Mouse (Mus musculus): ENCODE results near the gene Trmt11. TPM values are rescaled to one million over a fixed set of nuclear protein-coding genes. Genes with fewer than 3 reads are reported as not detected.

Gene Trmt11
- polyA plus RNA-seq, 1 experiment from 2014 or later = 23.7 TPM

Other genes with a start within 250 kb of the Trmt11 start
- gene Hint3, start 28.9 kb upstream of the Trmt11 start, polyA plus RNA-seq (2014; fragmentation: Nextera tagmentation; extraction: Ambion mirVana) = 23.0 and 24.3 TPM in 2 replicates
- gene Ncoa7, start 202.6 kb upstream of the Trmt11 start, polyA plus RNA-seq (2014; fragmentation: Nextera tagmentation; extraction: Ambion mirVana) = 23.7 and 25.8 TPM in 2 replicates
- gene Hey2, start 242.1 kb upstream of the Trmt11 start, polyA plus RNA-seq (2014; fragmentation: Nextera tagmentation; extraction: Ambion mirVana) = 6.5 and 9.9 TPM in 2 replicates

Data from neural tube, embryonic 14.5 days (tissue).